Mouse (Mus musculus) cerebellum, adult 11 months (tissue): Measurements from ENCODE around the gene Bcl11b.

Experiments
- DNase-seq: peaks from one replicate; pipeline ENCODE4 v3.0.0; 2022

Bcl11b gene

DNA sequence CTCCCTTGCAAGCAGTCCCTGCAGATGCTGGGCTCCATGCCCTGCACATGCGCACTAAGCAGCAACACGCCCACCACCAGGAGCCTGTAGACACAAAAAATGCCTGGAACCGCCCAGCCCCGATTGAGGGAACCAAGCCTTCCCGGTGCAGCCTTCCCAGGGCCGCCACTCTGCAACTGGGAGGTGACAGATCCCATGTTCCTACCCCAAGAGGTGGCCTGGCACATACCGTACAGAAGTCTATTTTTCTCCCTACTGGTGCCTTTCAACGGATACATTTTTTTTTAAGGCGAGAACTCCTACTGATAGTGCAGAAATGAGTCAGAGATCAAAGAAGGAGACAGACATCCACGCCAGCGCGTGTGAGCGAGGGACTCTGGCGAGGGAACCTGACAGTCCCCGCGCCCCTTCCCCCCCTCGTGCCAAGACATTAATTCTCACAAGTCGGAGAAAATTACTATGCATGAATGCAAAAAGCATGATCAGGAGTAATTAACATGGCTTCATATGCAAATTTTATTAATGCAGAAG is 33.5 kb downstream of the Bcl11b start:
- no peak for DNase-seq

- DNase-seq, result no peak
Observed at GRCm38 (mm10) chr12:107969126-107969525, 34.3 kb downstream of the Bcl11b start.

- DNase-seq, result no peak
Observed at GRCm38 (mm10) chr12:107968331-107968730, 35.1 kb downstream of the Bcl11b start.

DNA sequence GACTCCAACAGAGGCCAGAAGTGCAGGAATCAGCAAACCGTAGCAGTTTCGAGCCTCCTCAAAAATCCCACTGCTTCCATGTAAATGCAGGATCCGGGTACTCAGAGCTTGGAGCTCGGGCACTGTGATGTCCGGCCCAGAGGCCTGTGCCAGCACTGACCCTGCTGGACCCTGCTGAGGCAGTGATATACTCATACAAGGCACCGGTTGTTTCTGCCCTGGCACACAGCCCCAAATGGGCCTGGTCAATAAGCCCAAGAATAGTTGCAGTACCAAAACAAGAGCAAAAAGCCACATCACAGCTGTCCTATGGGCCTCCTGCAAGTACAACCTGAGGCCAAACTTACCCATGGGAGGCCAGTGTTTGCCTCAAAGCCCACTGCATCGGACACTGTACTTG is 36.4 kb downstream of the Bcl11b start:
- DNase-seq, result no peak

DNA sequence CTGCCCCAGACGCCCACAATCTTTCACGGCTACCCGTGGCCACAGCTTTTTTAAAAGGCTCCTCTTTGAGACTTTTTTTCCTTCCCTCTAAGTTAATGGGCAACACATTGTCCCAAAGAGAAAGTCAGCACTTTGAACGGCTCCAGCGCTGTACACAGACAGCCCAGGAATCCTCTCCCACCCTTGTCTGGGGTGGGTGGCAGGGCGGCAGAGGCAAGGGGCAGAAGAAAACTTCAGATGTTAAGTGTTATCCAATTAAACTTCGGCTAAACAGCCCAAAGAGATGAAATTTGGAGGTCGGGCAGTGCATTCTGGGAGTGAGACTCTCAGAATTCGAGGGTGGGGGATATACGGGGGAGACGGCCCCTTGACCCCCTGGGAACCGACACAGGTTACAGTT is 38.3 kb downstream of the Bcl11b start:
- DNase-seq, result no peak

GRCm38 (mm10) chr12:107964396-107965085 is 38.9 kb downstream of the Bcl11b start:
- DNase-seq, result no peak

- no peak for DNase-seq
Observed at GRCm38 (mm10) chr12:107962852-107963251, 40.5 kb downstream of the Bcl11b start.

DNA sequence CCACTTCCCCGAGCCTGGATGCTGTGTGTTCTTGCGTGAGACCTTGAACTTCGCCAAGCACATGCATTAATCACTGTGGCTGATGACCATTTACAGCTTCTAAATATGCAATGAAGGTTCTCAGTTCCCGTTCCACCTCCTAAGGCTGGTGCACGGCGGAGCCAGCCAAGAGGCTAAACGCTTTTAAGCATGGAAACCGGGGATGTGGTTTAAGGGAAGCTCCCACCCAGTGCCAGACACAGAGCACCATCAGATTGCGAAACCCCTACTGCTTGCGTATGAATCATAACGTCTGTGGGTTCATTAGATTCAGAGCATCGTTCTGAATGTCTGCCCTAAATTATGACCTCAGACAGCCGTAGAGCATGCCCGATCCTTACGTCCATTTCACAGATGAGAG is 41.6 kb downstream of the Bcl11b start:
- no peak for DNase-seq

- DNase-seq, result no peak
Observed at GRCm38 (mm10) chr12:107960789-107961491, 42.5 kb downstream of the Bcl11b start.

DNA sequence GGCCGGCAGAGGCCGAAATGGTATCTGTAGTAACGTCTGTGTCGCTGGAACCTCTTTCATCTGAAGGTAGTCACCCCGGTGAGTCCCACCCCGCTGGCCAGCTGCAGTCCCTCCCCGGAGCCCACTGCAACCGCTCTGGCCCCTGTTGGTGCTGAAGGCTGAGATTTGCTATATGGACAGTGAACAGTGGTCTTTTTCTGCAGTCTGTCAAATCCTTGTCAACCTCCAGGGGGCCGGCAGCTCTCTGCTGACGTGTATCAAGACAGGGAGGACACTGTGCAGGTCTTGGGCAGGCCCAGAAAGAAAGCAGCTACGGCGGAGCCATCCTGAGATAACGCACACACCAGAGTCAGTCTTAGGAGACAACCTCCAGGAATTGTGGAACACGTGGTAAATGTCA is 43.0 kb downstream of the Bcl11b start:
- DNase-seq, result no peak

- no peak for DNase-seq
Observed at GRCm38 (mm10) chr12:107959872-107960271, 43.5 kb downstream of the Bcl11b start.

GRCm38 (mm10) chr12:107953044-107953684 is 50.2 kb downstream of the Bcl11b start:
- no peak for DNase-seq

DNA sequence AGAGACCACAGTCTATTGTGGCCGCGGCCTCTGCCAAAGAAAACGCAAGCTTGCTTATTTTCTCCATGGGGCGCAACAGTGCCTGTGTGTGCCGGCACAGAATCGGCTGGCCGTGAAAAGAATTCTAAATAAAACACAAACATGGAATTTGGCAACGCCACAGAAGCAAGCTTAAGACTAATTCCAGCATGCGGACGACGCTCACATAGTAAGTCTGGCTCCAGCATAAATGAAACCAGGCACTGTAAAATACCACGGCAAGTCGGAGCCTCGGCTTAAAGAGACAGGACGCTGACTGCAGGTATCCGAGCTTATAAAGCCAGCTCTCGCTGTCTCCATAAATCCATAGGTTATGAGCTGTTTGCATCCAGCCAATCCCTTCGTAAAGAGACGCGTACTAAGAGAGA is 51.1 kb downstream of the Bcl11b start:
- no peak for DNase-seq

- DNase-seq, result no peak
Observed at GRCm38 (mm10) chr12:107950667-107951179, 52.7 kb downstream of the Bcl11b start.

GRCm38 (mm10) chr12:107949416-107949815 is 54.0 kb downstream of the Bcl11b start:
- no peak for DNase-seq

DNA sequence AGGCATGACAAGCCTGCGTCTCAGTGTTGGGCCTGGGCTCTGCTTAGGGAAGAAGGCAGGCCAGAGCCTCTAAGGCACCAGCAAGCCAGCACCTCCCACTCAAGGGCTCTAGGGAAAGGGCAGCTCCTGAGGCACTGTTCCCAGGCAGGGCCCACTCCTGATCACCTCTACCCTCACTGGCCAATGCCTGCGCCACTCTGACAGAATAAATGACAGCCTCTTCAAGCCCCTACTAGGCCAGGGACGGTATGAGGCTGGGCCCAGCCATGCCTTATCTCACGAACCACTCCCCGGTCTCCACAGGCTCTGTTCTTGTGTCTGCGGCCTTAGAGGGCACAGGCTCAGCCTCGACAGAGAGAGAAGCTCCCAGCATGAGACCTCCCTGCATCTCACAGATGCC is 61.3 kb downstream of the Bcl11b start:
- no peak for DNase-seq

DNA sequence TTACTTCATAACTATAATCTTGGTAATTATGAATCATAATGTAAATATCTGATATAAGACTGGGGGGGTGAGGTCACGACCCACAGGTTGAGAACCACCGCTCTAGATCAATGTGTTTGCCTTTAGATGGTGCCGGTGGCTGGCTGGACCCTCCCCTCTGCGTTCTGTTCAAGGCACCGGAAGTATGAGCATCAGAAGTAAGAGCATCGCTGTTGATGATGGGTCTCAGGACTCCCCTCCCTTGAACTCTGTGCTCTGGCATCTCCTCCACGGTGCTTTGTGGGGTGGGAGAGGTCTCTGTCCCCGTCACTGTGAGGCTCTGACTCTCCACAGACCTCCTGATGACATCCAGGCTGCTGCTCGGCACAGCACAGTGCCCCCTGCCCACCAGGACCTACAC is 62.6 kb downstream of the Bcl11b start:
- no peak for DNase-seq

DNA sequence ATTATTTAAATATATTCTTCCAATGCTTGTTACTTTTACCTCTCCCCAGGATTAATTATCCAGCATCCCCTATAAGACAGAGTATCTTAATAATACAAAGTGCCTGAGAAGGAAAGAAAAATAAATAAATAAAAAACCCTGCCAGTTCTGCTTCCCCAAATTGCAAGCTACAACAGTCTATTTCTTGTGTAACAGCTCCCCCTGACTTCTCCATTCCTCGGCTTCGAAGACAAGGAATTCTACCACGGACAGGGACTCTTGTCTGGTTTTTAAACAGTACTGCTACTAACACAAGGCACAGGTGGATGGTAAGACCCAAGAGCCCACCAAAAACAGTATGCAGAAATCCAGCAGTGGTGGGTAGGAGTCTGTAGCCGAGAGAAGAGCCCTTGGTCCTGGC is 64.2 kb downstream of the Bcl11b start:
- DNase-seq, result no peak

GRCm38 (mm10) chr12:107936972-107937371 is 66.4 kb downstream of the Bcl11b start:
- no peak for DNase-seq

DNA sequence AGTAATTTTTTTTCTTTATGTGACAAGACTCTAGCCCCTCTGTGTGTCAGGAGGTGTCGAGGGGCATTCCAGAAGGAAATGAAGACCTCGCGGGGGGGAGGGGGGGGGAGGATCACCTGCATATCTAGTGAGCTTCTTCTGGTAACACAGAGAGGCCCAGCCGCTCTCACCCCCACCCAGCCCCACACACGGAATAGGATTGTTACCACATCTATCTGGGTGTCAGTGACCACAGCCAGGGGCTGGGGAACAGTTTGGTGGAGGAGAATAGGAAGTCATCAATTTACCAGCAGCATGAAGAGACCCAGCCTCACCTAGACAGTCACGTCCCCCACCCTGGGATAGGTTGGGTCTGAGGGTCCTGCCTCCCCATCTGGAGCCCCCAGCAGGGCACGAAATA is 67.0 kb downstream of the Bcl11b start:
- DNase-seq, result no peak

GRCm38 (mm10) chr12:107934831-107935437 is 68.5 kb downstream of the Bcl11b start:
- no peak for DNase-seq

GRCm38 (mm10) chr12:107932140-107932539 is 71.3 kb downstream of the Bcl11b start:
- no peak for DNase-seq

DNA sequence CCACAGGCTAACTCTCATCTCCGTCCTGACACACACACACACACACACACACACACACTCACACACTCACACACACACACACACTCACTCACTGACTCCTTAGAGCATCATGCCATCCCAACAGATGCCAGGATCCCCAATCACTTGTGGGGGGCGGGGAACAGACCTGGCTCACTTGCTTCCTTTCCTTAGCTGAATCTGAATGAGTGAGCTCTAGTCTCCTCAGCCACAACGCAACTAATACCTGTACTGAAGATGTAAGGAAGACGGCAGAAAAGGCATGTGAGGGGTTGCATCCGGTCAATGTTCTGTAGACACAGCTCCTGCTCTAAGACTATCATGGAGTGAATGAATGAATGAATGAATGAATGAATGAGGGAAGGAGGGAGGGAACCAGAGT is 71.9 kb downstream of the Bcl11b start:
- no peak for DNase-seq
